In genomic region chr3:89418170-89418860, GRCm38 (mm10) we compare ENCODE assay signal across 8 mouse cellular contexts. TPM values are rescaled to one million over a fixed set of nuclear protein-coding genes. Genes with fewer than 3 reads are reported as not detected.
DNase-seq lines count a peak whose midpoint lies in the region; ATAC-seq lines count a peak whose summit lies in the region.

Gene Cks1b (minus strand): TSS chr3:89418383.
Gene Shc1 (plus strand): TSS chr3:89418443.

- H3K27me3 ChIP-seq in heart, embryonic 13.5 days (replicated peaks): no peaks in the 10 kb centered on the region
- H3K27me3 ChIP-seq in liver, embryonic 12.5 days (replicated peaks): no peaks in the 10 kb centered on the region
- no peaks in the 10 kb centered on the region for H3K27me3 ChIP-seq in stomach, embryonic 15.5 days (replicated peaks)

- peaks cover 7% of the 10 kb centered on the region for H3K4me1 ChIP-seq in brown adipose tissue, adult 24 weeks (ENCODE audit: control insufficient read depth, insufficient read depth, insufficient read length, low read length)
- H3K4me1 ChIP-seq in heart, embryonic 13.5 days: peaks cover 51% of the 10 kb centered on the region
- peaks cover 60% of the 10 kb centered on the region for H3K4me1 ChIP-seq in liver, embryonic 12.5 days
- peaks cover 37% of the 10 kb centered on the region for H3K4me1 ChIP-seq in stomach, embryonic 15.5 days

- peak; percentile 82 for ATAC-seq in heart, embryonic 13.5 days (ENCODE audit: extremely low read depth, insufficient number of reproducible peaks, low FRiP score, low TSS enrichment)
- ATAC-seq in liver, embryonic 12.5 days: peak; percentile 89
- peak; percentile 92 for ATAC-seq in stomach, embryonic 15.5 days (ENCODE audit: insufficient read depth, low FRiP score, low read depth)

- peak within 1 kb of the TSS; percentile 79 for H3K4me3 ChIP-seq in brown adipose tissue, adult 24 weeks (ENCODE audit: insufficient read depth, low read depth, low read length)
- peak within 1 kb of the TSS; percentile 74 for H3K4me3 ChIP-seq in heart, embryonic 13.5 days
- H3K4me3 ChIP-seq in liver, embryonic 12.5 days: peak within 1 kb of the TSS; percentile 75
- H3K4me3 ChIP-seq in stomach, embryonic 15.5 days (replicated peaks): peak within 1 kb of the TSS; percentile 64

- H3K9ac ChIP-seq in heart, embryonic 13.5 days: peak within 1 kb of the TSS; percentile 85
- H3K9ac ChIP-seq in liver, embryonic 12.5 days: peak within 1 kb of the TSS; percentile 78
- peak within 1 kb of the TSS; percentile 53 for H3K9ac ChIP-seq in stomach, embryonic 15.5 days

- H3K36me3 ChIP-seq in heart, embryonic 13.5 days: peaks cover 33% of the 10 kb centered on the region
- peaks cover 41% of the 10 kb centered on the region for H3K36me3 ChIP-seq in liver, embryonic 12.5 days
- H3K36me3 ChIP-seq in stomach, embryonic 15.5 days: peaks cover 23% of the 10 kb centered on the region

- DNase-seq in CD4-positive, CD25-positive, alpha-beta regulatory T cell, adult 2 months (ENCODE audit: low read depth, low spot score): peak; percentile 96
- peak; percentile 99 for DNase-seq in fat pad, adult 2 months (ENCODE audit: extremely low read depth, low read depth, low spot score)
- peak; percentile 95 for DNase-seq in kidney, postnatal 10 days
- DNase-seq in natural killer cell, adult 2 months (ENCODE audit: low spot score in 2 of 2): peak; percentile 96 to 97

- peak within 1 kb of the TSS; percentile 84 for H3K4me2 ChIP-seq in heart, embryonic 13.5 days
- peak within 1 kb of the TSS; percentile 97 for H3K4me2 ChIP-seq in liver, embryonic 12.5 days
- H3K4me2 ChIP-seq in stomach, embryonic 15.5 days: peak within 1 kb of the TSS; percentile 65

- peak within 1 kb of the TSS; percentile 98 for H3K27ac ChIP-seq in brown adipose tissue, adult 24 weeks (replicated peaks; ENCODE audit: low read depth, low read length)
- H3K27ac ChIP-seq in heart, embryonic 13.5 days (replicated peaks): peak within 1 kb of the TSS; percentile 98
- peak within 1 kb of the TSS; percentile 94 for H3K27ac ChIP-seq in liver, embryonic 12.5 days
- H3K27ac ChIP-seq in stomach, embryonic 15.5 days: peak within 1 kb of the TSS; percentile 99

- WGBS in heart, embryonic 13.5 days: 1% methylated on average over 39 of the region's 39 CpGs
- under 1% methylated on average over 39 of the region's 39 CpGs for WGBS in liver, embryonic 12.5 days (ENCODE audit: insufficient replicate concordance)
- under 1% methylated on average over 39 of the region's 39 CpGs for WGBS in stomach, embryonic 15.5 days

- no peaks in the 10 kb centered on the region for H3K9me3 ChIP-seq in heart, embryonic 13.5 days
- H3K9me3 ChIP-seq in liver, embryonic 12.5 days (replicated peaks): 0 out of 2 replicates have a peak, but pooled peaks cover 4% of the 10 kb centered on the region
- no peaks in the 10 kb centered on the region for H3K9me3 ChIP-seq in stomach, embryonic 15.5 days

RNA-seq across cellular contexts. Expression of gene Cks1b, which starts in this region (rescaled TPM):
- polyA plus RNA-seq in brown adipose tissue, adult 24 weeks (2012; ENCODE audit: insufficient read depth, insufficient read length, missing spikeins): 5.9 and 10.9 TPM in 2 replicates
- polyA plus RNA-seq in heart, embryonic 13.5 days (2015; fragmentation: Nextera tagmentation; extraction: Ambion mirVana): 339 and 400 TPM in 2 replicates
- polyA plus RNA-seq in liver, embryonic 12.5 days (2016; fragmentation: Nextera tagmentation; extraction: Ambion mirVana): 310 and 316 TPM in 2 replicates
- 409 and 450 TPM in 2 replicates for polyA plus RNA-seq in stomach, embryonic 15.5 days (2015; fragmentation: Nextera tagmentation; extraction: Ambion mirVana)

RNA-seq across cellular contexts. Expression of gene Shc1, which starts in this region (rescaled TPM):
- 36.0 and 37.2 TPM in 2 replicates for polyA plus RNA-seq in brown adipose tissue, adult 24 weeks (2012; ENCODE audit: insufficient read depth, insufficient read length, missing spikeins)
- 63.4 and 66.1 TPM in 2 replicates for polyA plus RNA-seq in heart, embryonic 13.5 days (2015; fragmentation: Nextera tagmentation; extraction: Ambion mirVana)
- 56.8 and 63.3 TPM in 2 replicates for polyA plus RNA-seq in liver, embryonic 12.5 days (2016; fragmentation: Nextera tagmentation; extraction: Ambion mirVana)
- 84.6 and 103 TPM in 2 replicates for polyA plus RNA-seq in stomach, embryonic 15.5 days (2015; fragmentation: Nextera tagmentation; extraction: Ambion mirVana)

Comparison
In these comparisons a context has a peak if more than half of its experiments do, and no peak if none do; other contexts are left out.
1. Peak in every context shown above with its lines: DNase-seq, ATAC-seq, H3K4me3 ChIP-seq and H3K27ac ChIP-seq.
2. RNA of gene Cks1b (polyA plus RNA-seq): 409 to 450 TPM in stomach, embryonic 15.5 days, 339 to 400 TPM in heart, embryonic 13.5 days and 310 to 316 TPM in liver, embryonic 12.5 days; 5.9 to 10.9 TPM in brown adipose tissue, adult 24 weeks; every median in the first group is over 10 times any median in the second.